Mouse (Mus musculus) heart, postnatal 0 days (tissue): ENCODE measurements around the gene Rere.

Experiments
- CTCF ChIP-seq: IDR thresholded peaks from 2 replicates; pipeline ENCODE4 v1.5.1; 2016; ENCODE audit warnings: antibody characterized with exemption, control low read depth, low read depth
- EP300 ChIP-seq: IDR thresholded peaks from 2 replicates; pipeline ENCODE4 v1.6.1; 2016; ENCODE audit warnings: antibody characterized with exemption, low read depth

DNA sequence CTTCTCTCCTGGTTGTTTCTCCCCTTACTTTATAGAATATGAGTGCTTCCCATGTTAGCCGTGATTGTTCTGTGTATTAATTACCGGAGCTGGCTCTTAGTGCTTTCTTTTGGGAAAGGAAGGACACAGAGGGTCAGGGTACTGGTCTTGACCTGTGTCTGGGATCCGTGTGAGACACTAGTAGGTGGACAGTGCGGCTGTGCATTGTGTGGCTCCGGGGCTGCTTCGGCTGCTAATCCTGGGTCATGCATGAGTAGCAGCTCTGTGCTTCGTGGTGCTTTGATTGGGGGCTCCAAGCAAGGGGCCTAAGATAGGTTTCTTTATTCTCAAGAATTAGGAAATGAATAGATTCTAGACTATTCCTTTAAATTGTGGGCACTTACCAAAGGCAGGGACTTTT, 175.0 kb downstream of the Rere start:
- TF ChIP-seq CTCF = no peak
- TF ChIP-seq EP300 = no peak
